Mouse (Mus musculus) limb, embryonic 12.5 days (tissue): ENCODE data around the gene Rela. TPM values are rescaled to one million over a fixed set of nuclear protein-coding genes. Genes with fewer than 3 reads are reported as not detected.

Experiments used
- ATAC-seq: fragments of 200-750 bp; cut with Nextera tagmentation; 2 replicates; pipeline ENCODE4 v1.8.0; 2017; ENCODE audit warnings: low read depth, moderate TSS enrichment; ENCODE audit not compliant: insufficient number of reproducible peaks, insufficient read depth, low FRiP score, low TSS enrichment
- H3K27ac ChIP-seq: fragments of 300-500 bp; sonication (generic); 2 replicates; pipeline ENCODE4 v1.5.1; 2016; ENCODE audit warnings: mild to moderate bottlenecking, moderate library complexity
- H3K27me3 ChIP-seq: fragments of 300-500 bp; sonication (generic); 2 replicates; pipeline ENCODE4 v1.6.1; 2016; ENCODE audit warnings: mild to moderate bottlenecking, moderate library complexity
- H3K36me3 ChIP-seq: fragments of 300-500 bp; sonication (generic); 2 replicates; pipeline ENCODE4 v1.6.1; 2016; ENCODE audit warnings: mild to moderate bottlenecking, moderate library complexity
- H3K4me1 ChIP-seq: fragments of 300-500 bp; sonication (generic); replicated peaks from 2 replicates; pipeline ENCODE4 v1.6.1; 2016
- H3K4me2 ChIP-seq: fragments of 300-500 bp; sonication (generic); 2 replicates; pipeline ENCODE4 v1.6.1; 2016; ENCODE audit warnings: mild to moderate bottlenecking, moderate library complexity
- H3K4me3 ChIP-seq: fragments of 300-500 bp; sonication (generic); replicated peaks from 2 replicates; pipeline ENCODE4 v1.5.1; 2016; ENCODE audit warnings: mild to moderate bottlenecking
- H3K9ac ChIP-seq: fragments of 300-500 bp; sonication (generic); replicated peaks from 2 replicates; pipeline ENCODE4 v1.6.1; 2016; ENCODE audit warnings: mild to moderate bottlenecking, moderate library complexity
- H3K9me3 ChIP-seq: fragments of 300-500 bp; sonication (generic); 2 replicates; pipeline ENCODE4 v1.6.1; 2016; ENCODE audit warnings: mild to moderate bottlenecking, moderate library complexity
- WGBS: fragments of 180-500 bp; shearing (Covaris S2); methylation state at CpG from one replicate; pipeline ENCODE4 v1.1.7; 2016; 5-methylcytosine and 5-hydroxymethylcytosine counted together
- polyA plus RNA-seq: library from polyadenylated mRNA; unstranded; fragments of >200 nt; fragmentation: Nextera tagmentation; extraction: Ambion mirVana; gene quantifications from 2 replicates; pipeline ENCODE4 v1.2.1, GENCODE M21; 2016

Gene Rela
- polyA plus RNA-seq, 1 experiment from 2014 or later, result 45.9 TPM

DNA sequence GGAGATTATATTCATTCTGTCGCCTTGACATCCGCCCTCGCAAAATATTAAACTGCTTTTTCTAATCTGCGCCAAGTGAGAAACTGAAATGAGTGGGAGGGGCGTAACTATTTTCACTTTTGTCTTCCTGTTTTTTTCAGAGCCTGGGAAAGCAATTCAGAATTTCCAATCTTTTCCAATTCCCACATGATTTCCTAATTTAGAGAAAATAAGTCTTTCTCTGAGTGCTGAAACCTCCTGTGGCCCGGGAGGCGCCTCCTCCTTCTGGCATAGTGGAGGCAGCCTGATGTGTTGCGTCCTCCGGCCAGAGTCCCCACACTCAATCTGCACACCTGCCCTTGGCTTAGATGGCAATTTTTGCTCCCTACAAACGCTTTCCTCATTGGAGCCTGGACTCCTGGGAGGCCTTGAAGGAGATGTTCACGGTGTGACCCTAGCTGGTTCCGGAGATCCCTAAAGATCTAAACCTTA, 677 bp upstream of the Rela start:
- Histone ChIP-seq H3K9ac (peak overlapping the region; percentile 88), H3K4me1 (peaks cover 20% of the 10 kb centered on the region), H3K27ac (peak overlapping the region; percentile 91), H3K27me3 (no peaks in the 10 kb centered on the region), H3K36me3 (peaks cover 33% of the 10 kb centered on the region), H3K4me2 (peak overlapping the region; percentile 93), H3K4me3 (peak overlapping the region; percentile 86), H3K9me3 (no peaks in the 10 kb centered on the region)
- ATAC-seq, result no peak
- 44% methylated on average over 12 of the region's 12 CpGs for WGBS

DNA sequence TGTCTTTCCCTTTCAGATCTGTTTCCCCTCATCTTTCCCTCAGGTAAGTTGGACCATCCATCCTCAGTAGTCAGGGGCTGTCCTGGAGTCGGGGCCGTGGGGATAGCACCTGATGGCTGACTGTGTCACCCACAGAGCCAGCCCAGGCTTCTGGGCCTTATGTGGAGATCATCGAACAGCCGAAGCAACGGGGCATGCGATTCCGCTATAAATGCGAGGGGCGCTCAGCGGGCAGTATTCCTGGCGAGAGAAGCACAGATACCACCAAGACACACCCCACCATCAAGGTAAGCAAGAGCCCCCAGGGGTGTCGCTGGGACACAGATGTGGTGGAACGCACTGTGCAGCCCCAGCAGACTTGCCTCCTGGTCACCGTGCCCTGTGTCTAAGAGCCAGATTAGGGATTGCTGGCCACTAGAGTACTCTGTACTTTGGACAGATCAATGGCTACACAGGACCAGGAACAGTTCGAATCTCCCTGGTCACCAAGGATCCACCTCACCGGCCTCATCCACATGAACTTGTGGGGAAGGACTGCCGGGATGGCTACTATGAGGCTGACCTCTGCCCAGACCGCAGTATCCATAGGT, 1.2 kb downstream of the Rela start:
- Histone ChIP-seq H3K27ac (peak overlapping the region; percentile 91; the same call in 1 of the 2 replicates), H3K4me1 (peaks cover 20% of the 10 kb centered on the region), H3K36me3 (peaks cover 51% of the 10 kb centered on the region), H3K4me2 (peak overlapping the region; percentile 93), H3K4me3 (peak overlapping the region; percentile 86), H3K9me3 (no peaks in the 10 kb centered on the region), H3K27me3 (no peaks in the 10 kb centered on the region), H3K9ac (peak overlapping the region; percentile 88)
- ATAC-seq, result no peak
- 93% methylated on average over 18 of the region's 18 CpGs for WGBS

DNA sequence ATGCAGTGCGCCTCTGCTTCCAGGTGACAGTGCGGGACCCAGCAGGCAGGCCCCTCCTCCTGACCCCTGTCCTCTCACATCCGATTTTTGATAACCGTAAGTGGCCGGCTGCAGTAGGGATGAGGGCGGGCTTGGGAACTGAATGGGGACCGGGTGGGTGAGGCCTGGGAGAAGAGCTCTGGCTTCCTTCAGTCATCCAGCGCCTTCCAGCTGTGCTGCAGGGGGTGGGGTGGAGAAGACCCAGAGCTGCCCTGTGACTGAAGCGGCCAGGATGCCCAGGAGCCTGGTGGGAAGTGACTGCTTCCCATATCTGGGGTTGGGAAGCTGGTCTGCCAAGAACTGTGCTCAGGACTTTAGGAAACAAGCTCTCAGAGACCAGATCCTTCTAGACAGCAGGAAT, 3.1 kb downstream of the Rela start:
- H3K9ac ChIP-seq, result 0 out of 2 replicates have a peak overlapping the region, but pooled peaks have one; percentile 28
- H3K27me3 ChIP-seq, result no peaks in the 10 kb centered on the region
- H3K9me3 ChIP-seq, result no peaks in the 10 kb centered on the region
- ATAC-seq, result no peak
- H3K4me1 ChIP-seq, result peaks cover 20% of the 10 kb centered on the region
- no peak overlapping the region for H3K27ac ChIP-seq
- H3K4me2 ChIP-seq, result no peak overlapping the region
- H3K4me3 ChIP-seq, result no peak overlapping the region
- 63% methylated on average over 9 of the region's 9 CpGs for WGBS
- H3K36me3 ChIP-seq, result peaks cover 68% of the 10 kb centered on the region

DNA sequence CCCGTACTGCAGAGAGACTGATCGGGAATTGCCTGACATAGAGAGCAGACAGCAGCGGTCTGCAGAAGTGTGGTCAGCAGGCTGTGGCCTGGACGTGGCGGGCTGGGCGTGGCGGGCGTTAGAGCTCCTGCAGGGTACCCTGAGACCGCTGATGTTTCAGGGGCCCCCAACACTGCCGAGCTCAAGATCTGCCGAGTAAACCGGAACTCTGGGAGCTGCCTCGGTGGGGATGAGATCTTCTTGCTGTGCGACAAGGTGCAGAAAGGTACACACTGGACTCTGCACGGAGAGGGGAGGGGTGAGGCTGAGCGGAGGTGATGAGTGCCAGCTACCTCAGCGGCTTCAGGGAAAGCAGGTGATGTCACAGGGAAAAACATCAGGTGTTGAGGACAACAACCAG, 3.7 kb downstream of the Rela start:
- 86% methylated on average over 17 of the region's 17 CpGs for WGBS
- no peak overlapping the region for H3K27ac ChIP-seq
- H3K4me2 ChIP-seq, result no peak overlapping the region
- no peaks in the 10 kb centered on the region for H3K9me3 ChIP-seq
- no peaks in the 10 kb centered on the region for H3K27me3 ChIP-seq
- H3K9ac ChIP-seq, result no peak overlapping the region
- no peak overlapping the region for H3K4me3 ChIP-seq
- ATAC-seq, result no peak
- peaks cover 75% of the 10 kb centered on the region for H3K36me3 ChIP-seq
- H3K4me1 ChIP-seq, result peaks cover 20% of the 10 kb centered on the region

DNA sequence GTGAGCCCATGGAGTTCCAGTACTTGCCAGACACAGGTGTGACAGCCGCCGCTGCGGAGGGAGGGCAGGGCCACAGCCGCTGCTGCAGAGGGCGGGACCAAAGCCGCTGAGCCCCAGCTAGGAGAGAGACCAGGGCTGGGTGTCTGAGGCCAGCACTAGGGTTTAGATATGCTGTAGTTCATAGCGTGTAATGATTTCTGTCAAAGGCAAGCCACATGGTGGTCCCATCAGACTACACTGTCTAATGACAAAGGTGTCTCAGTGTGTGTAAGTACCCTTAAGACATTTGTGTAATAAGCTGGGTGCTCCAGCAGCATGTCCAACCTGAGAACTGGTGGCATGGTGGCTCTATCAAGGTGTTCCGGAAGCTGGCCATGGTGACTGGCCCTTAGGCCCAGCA, 4.4 kb downstream of the Rela start:
- Histone ChIP-seq H3K27me3 (no peaks in the 10 kb centered on the region), H3K4me3 (no peak overlapping the region), H3K4me1 (peaks cover 16% of the 10 kb centered on the region), H3K36me3 (peaks cover 81% of the 10 kb centered on the region), H3K4me2 (no peak overlapping the region), H3K9me3 (no peaks in the 10 kb centered on the region), H3K9ac (no peak overlapping the region; the same call in 1 of the 2 replicates), H3K27ac (no peak overlapping the region)
- 85% methylated on average over 8 of the region's 8 CpGs for WGBS
- ATAC-seq, result no peak

DNA sequence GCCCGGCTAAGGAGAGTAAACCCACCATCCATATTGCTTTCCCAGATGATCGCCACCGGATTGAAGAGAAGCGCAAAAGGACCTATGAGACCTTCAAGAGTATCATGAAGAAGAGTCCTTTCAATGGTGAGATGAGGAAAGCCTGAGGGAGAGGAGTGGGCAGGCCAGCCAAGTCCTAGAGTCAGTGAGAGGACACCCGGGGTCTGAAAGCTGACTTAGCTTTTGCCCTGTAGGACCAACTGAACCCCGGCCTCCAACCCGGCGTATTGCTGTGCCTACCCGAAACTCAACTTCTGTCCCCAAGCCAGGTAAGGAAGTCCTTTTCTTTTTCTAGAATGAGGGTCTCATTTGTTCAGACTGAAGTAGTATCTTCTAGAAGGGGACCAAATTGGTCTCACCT, 8.0 kb downstream of the Rela start:
- Histone ChIP-seq H3K4me2 (no peak overlapping the region), H3K4me3 (no peak overlapping the region), H3K9ac (no peak overlapping the region), H3K4me1 (peaks cover 16% of the 10 kb centered on the region; the same call in 1 of the 2 replicates), H3K27ac (no peak overlapping the region), H3K27me3 (no peaks in the 10 kb centered on the region), H3K36me3 (peaks cover 78% of the 10 kb centered on the region), H3K9me3 (no peaks in the 10 kb centered on the region)
- ATAC-seq, result no peak
- WGBS, result 95% methylated on average over 9 of the region's 9 CpGs

DNA sequence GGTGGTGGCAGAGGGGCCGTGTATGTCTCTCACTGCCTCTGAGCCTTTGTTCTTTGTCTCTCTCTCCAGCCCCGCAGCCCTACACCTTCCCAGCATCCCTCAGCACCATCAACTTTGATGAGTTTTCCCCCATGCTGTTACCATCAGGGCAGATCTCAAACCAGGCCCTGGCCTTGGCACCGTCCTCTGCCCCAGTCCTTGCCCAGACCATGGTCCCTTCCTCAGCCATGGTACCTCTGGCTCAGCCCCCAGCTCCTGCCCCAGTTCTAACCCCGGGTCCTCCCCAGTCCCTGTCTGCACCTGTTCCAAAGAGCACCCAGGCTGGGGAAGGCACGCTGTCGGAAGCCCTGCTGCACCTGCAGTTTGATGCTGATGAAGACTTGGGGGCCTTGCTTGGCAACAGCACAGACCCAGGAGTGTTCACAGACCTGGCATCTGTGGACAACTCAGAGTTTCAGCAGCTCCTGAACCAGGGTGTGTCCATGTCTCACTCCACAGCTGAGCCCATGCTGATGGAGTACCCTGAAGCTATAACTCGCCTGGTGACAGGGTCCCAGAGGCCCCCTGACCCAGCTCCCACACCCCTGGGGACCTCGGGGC, 9.5 kb downstream of the Rela start:
- H3K36me3 ChIP-seq, result peaks cover 78% of the 10 kb centered on the region

DNA sequence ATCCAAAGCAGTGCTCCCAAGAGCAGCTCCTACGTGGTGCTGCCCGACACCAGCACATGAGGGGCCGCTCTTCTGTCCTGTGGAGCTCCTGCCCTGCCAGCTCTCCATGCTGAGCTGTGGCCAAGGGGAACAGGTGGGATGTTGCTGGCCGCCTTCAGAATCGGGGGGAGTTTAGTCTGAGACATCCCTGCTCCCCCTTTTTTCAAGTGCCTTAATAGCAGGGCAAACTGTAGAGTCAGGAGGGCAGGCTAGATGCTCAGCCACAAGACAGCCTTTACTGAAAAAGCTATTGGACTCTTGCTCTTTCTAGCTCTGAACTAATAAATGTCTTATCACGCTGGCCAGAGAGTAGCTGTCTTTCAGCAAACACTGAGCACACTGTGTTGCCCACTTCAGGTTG, 10.5 kb downstream of the Rela start:
- Histone ChIP-seq H3K4me1 (peaks cover 16% of the 10 kb centered on the region; the same call in 1 of the 2 replicates), H3K9me3 (no peaks in the 10 kb centered on the region), H3K4me2 (no peak overlapping the region), H3K4me3 (no peak overlapping the region), H3K27ac (peak overlapping the region; percentile 89; the same call in 1 of the 2 replicates), H3K9ac (0 out of 2 replicates have a peak overlapping the region, but pooled peaks have one; percentile 0), H3K27me3 (no peaks in the 10 kb centered on the region), H3K36me3 (peaks cover 75% of the 10 kb centered on the region)
- no peak for ATAC-seq
- 95% methylated on average over 6 of the region's 6 CpGs for WGBS

More for the DNA sequence above, 9.5 kb downstream of the Rela start:
- Histone ChIP-seq H3K9ac (no peak overlapping the region), H3K4me1 (peaks cover 16% of the 10 kb centered on the region; the same call in 1 of the 2 replicates), H3K27ac (no peak overlapping the region), H3K27me3 (no peaks in the 10 kb centered on the region), H3K4me3 (no peak overlapping the region), H3K4me2 (no peak overlapping the region), H3K9me3 (no peaks in the 10 kb centered on the region)
- no peak for ATAC-seq
- WGBS, result 90% methylated on average over 8 of the region's 8 CpGs

DNA sequence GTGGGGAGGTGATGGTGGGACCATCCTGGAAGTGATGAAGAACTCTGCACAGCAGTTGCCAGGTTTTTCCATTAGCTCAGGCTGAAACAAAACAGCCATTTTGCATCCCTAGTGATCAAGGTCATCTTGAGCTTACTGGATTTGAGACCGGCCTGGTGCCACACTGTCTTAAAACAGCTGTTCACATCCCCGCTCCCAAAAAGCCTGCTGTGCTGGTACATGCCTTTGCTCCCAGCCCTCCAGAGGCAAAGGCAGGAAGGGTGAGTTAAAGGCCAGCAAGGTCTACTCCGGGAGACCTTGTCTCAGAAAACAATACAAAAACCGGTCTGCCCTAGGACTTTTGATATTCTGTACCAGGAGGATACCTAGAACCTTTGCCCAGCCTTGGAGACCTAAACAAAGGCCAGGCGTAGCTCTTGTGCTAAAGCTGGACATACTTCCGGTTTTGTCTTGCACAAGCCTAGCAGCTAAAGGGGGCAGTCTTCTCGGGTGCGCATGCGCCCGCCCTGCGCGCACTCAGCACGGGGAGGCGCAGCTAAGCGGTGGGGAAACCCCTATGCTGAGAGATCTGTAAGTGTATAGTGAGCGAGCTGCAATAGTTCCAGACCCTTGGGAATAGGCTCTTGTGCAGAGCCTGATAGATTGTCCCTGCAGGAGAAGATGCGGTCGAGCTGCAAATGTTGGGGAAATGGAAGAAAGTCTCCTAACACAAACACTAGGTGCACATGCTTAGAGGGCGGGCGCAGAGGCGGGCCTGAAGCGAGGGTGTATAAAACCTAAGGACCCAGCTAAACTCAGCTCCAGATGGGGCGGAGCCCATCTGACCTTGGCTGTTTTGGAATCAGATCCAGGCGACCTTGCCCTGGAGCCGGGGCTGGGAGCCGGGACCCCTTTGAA, 11.4 kb downstream of the Rela start:
- Histone ChIP-seq H3K36me3 (peaks cover 69% of the 10 kb centered on the region), H3K4me2 (peak overlapping the region; percentile 58), H3K27ac (peak overlapping the region; percentile 89), H3K9ac (peak overlapping the region; percentile 13), H3K4me1 (peaks cover 16% of the 10 kb centered on the region; the same call in 1 of the 2 replicates), H3K4me3 (peak overlapping the region; percentile 29), H3K27me3 (peaks cover 2% of the 10 kb centered on the region; the same call in 1 of the 2 replicates), H3K9me3 (no peaks in the 10 kb centered on the region)
- 11% methylated on average over 26 of the region's 26 CpGs for WGBS
- ATAC-seq, result peak; percentile 84

DNA sequence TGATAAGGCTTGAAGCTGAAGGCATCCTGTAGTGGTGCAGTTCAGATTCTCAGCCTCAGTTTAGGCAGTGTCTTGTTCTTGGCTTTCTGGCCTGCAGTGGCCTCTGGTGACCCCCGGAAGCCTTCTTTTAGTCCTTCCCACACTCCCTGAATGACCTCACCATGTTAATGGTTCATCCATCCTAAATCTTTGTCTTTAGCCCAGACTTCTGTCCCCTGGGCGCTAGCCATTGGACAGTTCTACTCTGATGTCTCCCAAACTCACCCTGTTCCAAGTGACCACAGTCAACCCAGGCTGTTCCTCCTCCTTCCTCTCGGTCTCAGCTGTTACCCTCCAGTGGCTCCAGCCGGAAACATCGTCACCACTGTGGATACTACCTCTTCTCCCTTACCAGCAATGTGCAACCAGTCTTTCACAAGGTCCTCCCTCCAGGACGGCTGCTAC, 12.0 kb downstream of the Rela start:
- no peaks in the 10 kb centered on the region for H3K9me3 ChIP-seq
- peak overlapping the region; percentile 58 for H3K4me2 ChIP-seq
- H3K4me1 ChIP-seq, result peaks cover 22% of the 10 kb centered on the region
- H3K4me3 ChIP-seq, result peak overlapping the region; percentile 29
- H3K36me3 ChIP-seq, result peaks cover 62% of the 10 kb centered on the region
- peak overlapping the region; percentile 89 for H3K27ac ChIP-seq
- peaks cover 7% of the 10 kb centered on the region for H3K27me3 ChIP-seq
- peak overlapping the region; percentile 13; the same call in 1 of the 2 replicates for H3K9ac ChIP-seq
- WGBS, result 67% methylated on average over 6 of the region's 6 CpGs
- no peak for ATAC-seq
